Mouse (Mus musculus) neural tube, embryonic 11.5 days (tissue): ENCODE data around the gene Atp8b2. TPM values are rescaled to one million over a fixed set of nuclear protein-coding genes. Genes with fewer than 3 reads are reported as not detected.

Experiments
- ATAC-seq: fragments of 200-750 bp; cut with Nextera tagmentation; 2 replicates; pipeline ENCODE4 v1.8.0; 2017; ENCODE audit warnings: moderate number of reproducible peaks, mild to moderate bottlenecking, moderate TSS enrichment, moderate library complexity; ENCODE audit not compliant: insufficient read depth, low FRiP score, low TSS enrichment
- DNase-seq: peaks from one replicate; pipeline ENCODE4 v3.0.0-alpha.2; 2015; ENCODE audit warnings: low spot score
- H3K27ac ChIP-seq: fragments of 300-500 bp; sonication (generic); 2 replicates; pipeline ENCODE4 v1.5.1; 2014; ENCODE audit warnings: low read depth, mild to moderate bottlenecking, low read length
- H3K27me3 ChIP-seq: fragments of 300-500 bp; sonication (generic); 2 replicates; pipeline ENCODE4 v1.6.1; 2014; ENCODE audit warnings: mild to moderate bottlenecking, low read length, mixed read lengths; ENCODE audit not compliant: control insufficient read depth, insufficient read depth
- H3K36me3 ChIP-seq: fragments of 300-500 bp; sonication (generic); 2 replicates; pipeline ENCODE4 v1.6.1; 2014; ENCODE audit warnings: mild to moderate bottlenecking, low read length, moderate library complexity, mixed read lengths; ENCODE audit not compliant: control insufficient read depth, insufficient read depth
- H3K4me1 ChIP-seq: fragments of 300-500 bp; sonication (generic); 2 replicates; pipeline ENCODE4 v1.6.1; 2014; ENCODE audit warnings: low read length, mixed read lengths; ENCODE audit not compliant: control insufficient read depth, insufficient read depth
- H3K4me2 ChIP-seq: fragments of 300-500 bp; sonication (generic); 2 replicates; pipeline ENCODE4 v1.6.1; 2014; ENCODE audit warnings: low read depth, mild to moderate bottlenecking, moderate library complexity
- H3K4me3 ChIP-seq: fragments of 300-500 bp; sonication (generic); 2 replicates; pipeline ENCODE4 v1.5.1; 2014; ENCODE audit warnings: low read depth, low read length
- H3K9ac ChIP-seq: fragments of 300-500 bp; sonication (generic); 2 replicates; pipeline ENCODE4 v1.6.1; 2014; ENCODE audit warnings: mild to moderate bottlenecking, low read length
- H3K9me3 ChIP-seq: fragments of 300-500 bp; sonication (generic); 2 replicates; pipeline ENCODE4 v1.6.1; 2016; ENCODE audit warnings: low read length; ENCODE audit not compliant: control insufficient read depth
- WGBS: fragments of 180-500 bp; shearing (Covaris S2); extraction: QIAGEN DNeasy Blood & Tissue Kit; methylation state at CpG from one replicate; pipeline ENCODE4 v1.1.7; 2014; 5-methylcytosine and 5-hydroxymethylcytosine counted together
- polyA plus RNA-seq: library from polyadenylated mRNA; unstranded; fragments of >200 nt; fragmentation: Nextera tagmentation; extraction: Ambion mirVana; gene quantifications from 2 replicates; pipeline ENCODE4 v1.2.1, GENCODE M21; 2014

Gene Atp8b2
- polyA plus RNA-seq, 1 experiment from 2014 or later = 13.4 TPM

DNA sequence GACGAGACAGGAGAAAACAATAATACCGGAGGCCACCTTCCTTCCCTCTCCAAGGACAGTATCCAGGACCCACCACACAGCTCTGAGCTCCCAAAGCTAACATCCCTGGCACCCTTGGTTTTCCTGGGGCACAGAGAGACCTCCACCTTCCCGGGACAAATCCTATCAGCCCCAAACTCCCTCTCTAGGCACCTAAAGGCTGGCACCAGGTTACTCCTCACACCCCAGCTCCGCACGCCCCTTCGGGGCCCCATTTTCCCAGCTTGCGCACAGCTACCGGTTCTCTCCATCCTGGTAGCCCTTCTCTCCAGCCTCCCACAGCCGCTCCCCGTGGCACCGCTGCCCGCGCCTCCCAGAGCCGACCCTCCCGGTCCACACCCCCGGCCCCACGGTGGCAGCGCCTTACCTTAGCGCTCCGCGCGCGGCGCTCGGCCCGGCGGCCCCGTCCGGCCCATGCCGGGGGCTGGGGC is 522 bp downstream of the Atp8b2 start:
- ATAC-seq = peak; percentile 32
- peak overlapping the region; percentile 85 for H3K27ac ChIP-seq
- H3K9ac ChIP-seq = peak overlapping the region; percentile 93
- peak overlapping the region; percentile 97 for H3K4me3 ChIP-seq
- no peak for DNase-seq
- WGBS = under 1% methylated on average over 21 of the region's 30 CpGs
- H3K9me3 ChIP-seq = no peaks in the 10 kb centered on the region
- H3K4me1 ChIP-seq = peaks cover 25% of the 10 kb centered on the region
- H3K4me2 ChIP-seq = peak overlapping the region; percentile 86
- peaks cover under 1% of the 10 kb centered on the region; the same call in 1 of the 2 replicates for H3K36me3 ChIP-seq
- H3K27me3 ChIP-seq = no peaks in the 10 kb centered on the region

- no peak for ATAC-seq
- H3K27ac ChIP-seq = peak overlapping the region; percentile 85
- DNase-seq = no peak
- H3K4me1 ChIP-seq = peaks cover 25% of the 10 kb centered on the region
- H3K4me2 ChIP-seq = peak overlapping the region; percentile 86
- H3K27me3 ChIP-seq = no peaks in the 10 kb centered on the region
- H3K4me3 ChIP-seq = peak overlapping the region; percentile 97
- H3K9me3 ChIP-seq = no peaks in the 10 kb centered on the region
- H3K9ac ChIP-seq = peak overlapping the region; percentile 93
- H3K36me3 ChIP-seq = peaks cover 6% of the 10 kb centered on the region; the same call in 1 of the 2 replicates
- 7% methylated on average over 14 of the region's 14 CpGs for WGBS
Measured at GRCm38 (mm10) chr3:89962059-89962750, 1.1 kb downstream of the Atp8b2 start.

- 64% methylated on average over 4 of the region's 4 CpGs for WGBS
- Histone ChIP-seq H3K9ac (peak overlapping the region; percentile 93; the same call in 1 of the 2 replicates), H3K4me3 (peak overlapping the region; percentile 97), H3K4me1 (peaks cover 25% of the 10 kb centered on the region), H3K36me3 (peaks cover 7% of the 10 kb centered on the region), H3K9me3 (no peaks in the 10 kb centered on the region), H3K27me3 (no peaks in the 10 kb centered on the region), H3K4me2 (peak overlapping the region; percentile 93), H3K27ac (no peak overlapping the region)
- DNase-seq (no peak), ATAC-seq (no peak)
Measured at GRCm38 (mm10) chr3:89961436-89961835, 1.9 kb downstream of the Atp8b2 start.

GRCm38 (mm10) chr3:89960469-89960868 is 2.8 kb downstream of the Atp8b2 start:
- ATAC-seq (peak; percentile 88), DNase-seq (peak; percentile 93)
- Histone ChIP-seq H3K36me3 (peaks cover 7% of the 10 kb centered on the region), H3K4me3 (peak overlapping the region; percentile 55), H3K27me3 (no peaks in the 10 kb centered on the region), H3K9ac (peak overlapping the region; percentile 64), H3K4me1 (peaks cover 25% of the 10 kb centered on the region), H3K4me2 (peak overlapping the region; percentile 93), H3K27ac (no peak overlapping the region), H3K9me3 (no peaks in the 10 kb centered on the region)
- WGBS = under 1% methylated on average over 30 of the region's 30 CpGs

- peaks cover 7% of the 10 kb centered on the region for H3K36me3 ChIP-seq
Measured at GRCm38 (mm10) chr3:89959435-89959834, 3.9 kb downstream of the Atp8b2 start.

DNA sequence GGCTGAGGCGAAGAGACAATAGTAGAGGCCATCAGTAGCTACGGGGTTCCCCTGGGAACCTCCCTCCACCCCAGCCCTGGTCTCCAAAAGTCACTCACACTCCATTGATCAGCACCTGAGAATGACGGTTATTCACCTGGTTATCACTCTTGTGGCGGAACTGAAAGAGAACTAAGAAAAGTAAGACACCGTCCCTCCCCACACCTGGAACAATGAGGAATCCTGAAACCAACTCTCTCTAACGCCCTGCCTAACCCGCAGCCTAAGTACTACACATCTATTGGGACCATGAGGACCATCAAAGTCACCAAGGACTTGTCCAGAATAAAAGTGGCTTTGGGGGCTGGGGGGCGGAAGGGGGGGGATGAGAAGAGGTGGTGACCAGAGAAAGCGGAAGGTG is 5.4 kb downstream of the Atp8b2 start:
- Histone ChIP-seq H3K9me3 (no peaks in the 10 kb centered on the region), H3K4me1 (peaks cover 19% of the 10 kb centered on the region), H3K4me3 (no peak overlapping the region), H3K27ac (no peak overlapping the region), H3K4me2 (no peak overlapping the region), H3K36me3 (peaks cover 14% of the 10 kb centered on the region), H3K9ac (no peak overlapping the region), H3K27me3 (no peaks in the 10 kb centered on the region)
- DNase-seq (no peak), ATAC-seq (no peak)
- WGBS = 93% methylated on average over 9 of the region's 9 CpGs

More at GRCm38 (mm10) chr3:89959435-89959834, 3.9 kb downstream of the Atp8b2 start:
- Histone ChIP-seq H3K4me1 (peaks cover 21% of the 10 kb centered on the region), H3K27me3 (no peaks in the 10 kb centered on the region), H3K4me2 (peak overlapping the region; percentile 93), H3K4me3 (peak overlapping the region; percentile 55; the same call in 1 of the 2 replicates), H3K9ac (no peak overlapping the region), H3K9me3 (no peaks in the 10 kb centered on the region), H3K27ac (no peak overlapping the region)
- ATAC-seq = no peak
- 73% methylated on average over 4 of the region's 4 CpGs for WGBS
- no peak for DNase-seq

- Histone ChIP-seq H3K4me3 (no peak overlapping the region), H3K27ac (no peak overlapping the region), H3K4me1 (peaks cover 12% of the 10 kb centered on the region), H3K4me2 (no peak overlapping the region), H3K36me3 (peaks cover 21% of the 10 kb centered on the region), H3K9ac (no peak overlapping the region), H3K27me3 (no peaks in the 10 kb centered on the region), H3K9me3 (no peaks in the 10 kb centered on the region)
- 92% methylated on average over 7 of the region's 7 CpGs for WGBS
- no peak for DNase-seq
- no peak for ATAC-seq
Measured at GRCm38 (mm10) chr3:89956177-89956971, 6.9 kb downstream of the Atp8b2 start.

GRCm38 (mm10) chr3:89953420-89953819 is 9.9 kb downstream of the Atp8b2 start:
- DNase-seq (peak; percentile 80), ATAC-seq (no peak)
- Histone ChIP-seq H3K4me1 (no peaks in the 10 kb centered on the region), H3K9me3 (no peaks in the 10 kb centered on the region), H3K9ac (no peak overlapping the region), H3K4me3 (no peak overlapping the region), H3K36me3 (peaks cover 28% of the 10 kb centered on the region), H3K4me2 (no peak overlapping the region), H3K27ac (no peak overlapping the region), H3K27me3 (no peaks in the 10 kb centered on the region)
- 9% methylated on average over 4 of the region's 4 CpGs for WGBS
